Mouse (Mus musculus) mouse trophoblast stem cell (cell line): ENCODE measurements around the gene Deup1.

Experiments
- in situ Hi-C, 2 experiments: fragments of 300-500 bp; cut with MseI, MboI; formaldehyde crosslinking; loops; 2 replicates in 1 of 2; 3 replicates in 1 of 2; pipeline ENCODE4 v1.15.1; 2025

Gene Deup1

GRCm38 (mm10) chr9:15627785-15628287 lies at the start of gene Deup1:
TSS of gene Deup1 (minus strand) at chr9:15627933.
- in situ Hi-C loops: no loop called here

GRCm38 (mm10) chr9:15672251-15672650 lies 44.5 kb upstream of the Deup1 start:
- in situ Hi-C loops: no loop called here

- in situ Hi-C loops: no loop called here
These were observed 42.3 kb upstream of the Deup1 start for GRCm38 (mm10) chr9:15670002-15670527.

- in situ Hi-C loops: no loop called here
These were observed 41.7 kb upstream of the Deup1 start for GRCm38 (mm10) chr9:15669452-15669851.

GRCm38 (mm10) chr9:15664606-15665005 lies 36.9 kb upstream of the Deup1 start:
- in situ Hi-C loops: no loop called here

GRCm38 (mm10) chr9:15659069-15659468 lies 31.3 kb upstream of the Deup1 start:
- in situ Hi-C loops: no loop called here

- in situ Hi-C loops: no loop called here
These were observed 30.6 kb upstream of the Deup1 start for GRCm38 (mm10) chr9:15658236-15658785.

- in situ Hi-C loops: no loop called here
These were observed 25.3 kb upstream of the Deup1 start for GRCm38 (mm10) chr9:15653036-15653435.

- in situ Hi-C loops: no loop called here
These were observed 22.2 kb upstream of the Deup1 start for GRCm38 (mm10) chr9:15649977-15650376.

GRCm38 (mm10) chr9:15627384-15627783 lies 349 bp downstream of the Deup1 start:
- in situ Hi-C loops: no loop called here

- in situ Hi-C loops: no loop called here
These were observed 3.0 kb downstream of the Deup1 start for GRCm38 (mm10) chr9:15624739-15625138.

- in situ Hi-C loops: no loop called here
These were observed 8.0 kb downstream of the Deup1 start for GRCm38 (mm10) chr9:15619767-15620166.

GRCm38 (mm10) chr9:15619020-15619590 lies 8.6 kb downstream of the Deup1 start:
- in situ Hi-C loops: no loop called here

GRCm38 (mm10) chr9:15617061-15617460 lies 10.7 kb downstream of the Deup1 start:
- in situ Hi-C loops: no loop called here

GRCm38 (mm10) chr9:15616471-15616870 lies 11.3 kb downstream of the Deup1 start:
- in situ Hi-C loops: no loop called here

- in situ Hi-C loops: no loop called here
These were observed 18.3 kb downstream of the Deup1 start for GRCm38 (mm10) chr9:15609280-15609930.

GRCm38 (mm10) chr9:15607601-15608000 lies 20.1 kb downstream of the Deup1 start:
- in situ Hi-C loops: no loop called here

GRCm38 (mm10) chr9:15603156-15603555 lies 24.6 kb downstream of the Deup1 start:
- in situ Hi-C loops: no loop called here

GRCm38 (mm10) chr9:15600859-15601540 lies 26.7 kb downstream of the Deup1 start:
- in situ Hi-C loops: no loop called here

GRCm38 (mm10) chr9:15600156-15600858 lies 27.4 kb downstream of the Deup1 start:
- in situ Hi-C loops: no loop called here

- in situ Hi-C loops: no loop called here
These were observed 31.1 kb downstream of the Deup1 start for GRCm38 (mm10) chr9:15596598-15596997.

GRCm38 (mm10) chr9:15594148-15594547 lies 33.6 kb downstream of the Deup1 start:
- in situ Hi-C loops: no loop called here
